Mouse (Mus musculus) olfactory bulb, adult 2 months (tissue): Measurements from ENCODE around the gene Pomt2.

Experiments used
- CTCF ChIP-seq: fragments of 200-500 bp; IDR thresholded peaks from 2 replicates; pipeline ENCODE4 v1.5.1; 2012; ENCODE audit warnings: low read depth, mild to moderate bottlenecking, low read length, moderate library complexity; ENCODE audit not compliant: insufficient read depth
- POLR2A ChIP-seq: fragments of 200-500 bp; IDR thresholded peaks from 2 replicates; pipeline ENCODE4 v1.6.1; 2012; ENCODE audit warnings: mild to moderate bottlenecking, low read depth, low read length, moderate library complexity; ENCODE audit not compliant: insufficient read depth

GRCm38 (mm10) chr12:87158099-87158498 lies 10.3 kb upstream of the Pomt2 start:
- TF ChIP-seq POLR2A, result no peak
- TF ChIP-seq CTCF, result no peak
